Mouse (Mus musculus) limb, embryonic 12.5 days (tissue): ENCODE measurements around the gene Gm17622. TPM values are rescaled to one million over a fixed set of nuclear protein-coding genes. Genes with fewer than 3 reads are reported as not detected.

Experiments used
- ATAC-seq: fragments of 200-750 bp; cut with Nextera tagmentation; 2 replicates; pipeline ENCODE4 v1.8.0; 2017; ENCODE audit warnings: low read depth, moderate TSS enrichment; ENCODE audit not compliant: insufficient number of reproducible peaks, insufficient read depth, low FRiP score, low TSS enrichment
- H3K27ac ChIP-seq: fragments of 300-500 bp; sonication (generic); 2 replicates; pipeline ENCODE4 v1.5.1; 2016; ENCODE audit warnings: mild to moderate bottlenecking, moderate library complexity
- H3K27me3 ChIP-seq: fragments of 300-500 bp; sonication (generic); 2 replicates; pipeline ENCODE4 v1.6.1; 2016; ENCODE audit warnings: mild to moderate bottlenecking, moderate library complexity
- H3K36me3 ChIP-seq: fragments of 300-500 bp; sonication (generic); 2 replicates; pipeline ENCODE4 v1.6.1; 2016; ENCODE audit warnings: mild to moderate bottlenecking, moderate library complexity
- H3K4me1 ChIP-seq: fragments of 300-500 bp; sonication (generic); replicated peaks from 2 replicates; pipeline ENCODE4 v1.6.1; 2016
- H3K4me2 ChIP-seq: fragments of 300-500 bp; sonication (generic); 2 replicates; pipeline ENCODE4 v1.6.1; 2016; ENCODE audit warnings: mild to moderate bottlenecking, moderate library complexity
- H3K4me3 ChIP-seq: fragments of 300-500 bp; sonication (generic); replicated peaks from 2 replicates; pipeline ENCODE4 v1.5.1; 2016; ENCODE audit warnings: mild to moderate bottlenecking
- H3K9ac ChIP-seq: fragments of 300-500 bp; sonication (generic); replicated peaks from 2 replicates; pipeline ENCODE4 v1.6.1; 2016; ENCODE audit warnings: mild to moderate bottlenecking, moderate library complexity
- H3K9me3 ChIP-seq: fragments of 300-500 bp; sonication (generic); 2 replicates; pipeline ENCODE4 v1.6.1; 2016; ENCODE audit warnings: mild to moderate bottlenecking, moderate library complexity
- WGBS: fragments of 180-500 bp; shearing (Covaris S2); methylation state at CpG from one replicate; pipeline ENCODE4 v1.1.7; 2016; 5-methylcytosine and 5-hydroxymethylcytosine counted together
- polyA plus RNA-seq: library from polyadenylated mRNA; unstranded; fragments of >200 nt; fragmentation: Nextera tagmentation; extraction: Ambion mirVana; gene quantifications from 2 replicates; pipeline ENCODE4 v1.2.1, GENCODE M21; 2016

Gene Gm17622
- polyA plus RNA-seq, 1 experiment from 2014 or later, result not detected

DNA sequence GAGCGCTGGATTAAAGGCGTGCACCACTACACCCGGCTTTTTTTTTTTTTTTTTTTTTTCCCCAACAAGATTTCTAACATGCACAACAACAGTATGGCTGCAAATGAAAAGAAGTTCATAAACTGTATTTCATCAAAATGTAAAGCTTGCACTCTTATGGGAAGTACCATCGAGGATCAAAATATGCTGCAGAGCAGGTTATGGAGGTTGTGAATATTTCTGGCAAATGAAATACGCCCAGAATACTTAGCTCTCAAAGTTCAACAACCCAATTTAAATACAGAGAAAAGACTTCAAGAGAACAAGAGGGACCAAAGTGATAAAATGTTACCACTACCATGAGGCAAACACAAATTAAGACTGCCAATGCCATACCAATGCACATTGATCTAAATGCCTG, 21.9 kb upstream of the Gm17622 start:
- H3K27me3 ChIP-seq, result no peaks in the 10 kb centered on the region
- no peak overlapping the region for H3K4me2 ChIP-seq
- ATAC-seq, result no peak
- no peak overlapping the region for H3K4me3 ChIP-seq
- no peak overlapping the region for H3K9ac ChIP-seq
- H3K4me1 ChIP-seq, result no peaks in the 10 kb centered on the region
- no peaks in the 10 kb centered on the region for H3K9me3 ChIP-seq
- H3K27ac ChIP-seq, result no peak overlapping the region
- 84% methylated on average over 5 of the region's 5 CpGs for WGBS
- H3K36me3 ChIP-seq, result no peaks in the 10 kb centered on the region

DNA sequence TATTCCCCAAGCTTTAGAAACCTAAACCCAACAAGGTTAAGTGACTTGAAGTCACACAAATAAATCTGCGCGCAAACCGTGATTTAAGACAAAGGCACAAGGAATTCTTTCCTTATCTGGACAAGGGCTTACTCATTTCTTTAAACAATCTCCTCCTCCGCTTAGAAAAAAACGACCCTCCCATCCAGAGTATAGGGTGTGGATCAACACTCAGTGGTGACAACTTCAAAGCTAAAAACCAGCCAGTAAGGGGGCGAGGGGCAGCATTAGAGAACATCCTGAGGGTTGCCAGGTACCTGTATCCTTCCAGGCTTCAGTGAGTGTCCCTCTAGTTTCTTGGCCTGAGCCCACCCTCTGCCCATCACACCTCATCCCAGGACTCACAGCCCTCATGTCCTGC, 20.0 kb upstream of the Gm17622 start:
- 81% methylated on average over 6 of the region's 6 CpGs for WGBS
- Histone ChIP-seq H3K4me2 (no peak overlapping the region), H3K36me3 (no peaks in the 10 kb centered on the region), H3K27me3 (no peaks in the 10 kb centered on the region), H3K4me3 (no peak overlapping the region), H3K9me3 (no peaks in the 10 kb centered on the region), H3K4me1 (peaks cover 2% of the 10 kb centered on the region; the same call in 1 of the 2 replicates), H3K27ac (no peak overlapping the region), H3K9ac (no peak overlapping the region)
- ATAC-seq, result no peak

DNA sequence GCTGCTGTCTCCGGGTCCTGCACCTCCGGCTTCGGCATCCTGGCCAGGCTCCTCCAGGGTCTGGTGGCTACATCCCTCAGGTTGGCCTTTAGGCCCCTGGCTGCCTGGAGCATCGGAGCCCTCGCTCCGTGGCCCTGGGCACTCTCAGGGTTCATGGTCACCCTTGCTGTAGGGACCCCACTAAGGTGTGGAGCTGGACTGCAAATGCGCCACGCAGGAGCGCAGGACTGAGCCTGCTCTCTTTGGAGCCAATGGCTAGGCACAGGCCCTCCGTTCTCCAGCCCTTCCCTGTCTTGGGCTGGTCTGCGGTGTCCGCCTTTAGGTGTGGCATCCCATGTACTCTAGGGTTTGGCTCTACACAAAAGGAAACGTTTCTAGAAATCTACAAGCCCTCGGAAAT, 19.6 kb upstream of the Gm17622 start, which contains the start of gene Ankdd1b:
Gene Ankdd1b, minus strand, starts transcription at position 242 of the 400 bp plus-strand sequence.
- H3K4me1 ChIP-seq, result peaks cover 4% of the 10 kb centered on the region; the same call in 1 of the 2 replicates
- no peak within 1 kb of the TSS for H3K27ac ChIP-seq
- no peaks in the 10 kb centered on the region for H3K27me3 ChIP-seq
- no peak within 1 kb of the TSS for H3K4me3 ChIP-seq
- H3K9ac ChIP-seq, result no peak within 1 kb of the TSS
- no peaks in the 10 kb centered on the region for H3K36me3 ChIP-seq
- no peak within 1 kb of the TSS for H3K4me2 ChIP-seq
- WGBS, result 90% methylated on average over 14 of the region's 14 CpGs
- H3K9me3 ChIP-seq, result no peaks in the 10 kb centered on the region
- no peak for ATAC-seq

DNA sequence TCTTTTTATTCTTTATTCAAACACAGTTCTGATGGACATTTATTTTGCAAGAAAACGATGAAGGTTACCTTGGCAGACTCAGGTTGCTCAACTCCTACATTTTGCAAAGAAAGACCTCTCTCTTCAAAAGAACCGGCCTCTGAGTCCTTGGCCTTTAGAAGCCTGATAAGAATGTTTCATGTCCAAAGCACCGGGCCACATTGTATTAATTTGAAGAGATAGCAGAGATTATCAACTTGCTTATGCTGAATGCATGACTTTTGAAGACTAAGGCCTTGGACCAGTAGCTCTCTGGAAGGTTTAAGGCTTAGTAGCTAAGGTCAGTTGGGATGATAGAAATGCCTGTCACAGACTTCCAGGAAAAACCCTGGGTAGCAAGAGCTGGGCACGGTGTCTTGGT, 13.3 kb upstream of the Gm17622 start:
- H3K27ac ChIP-seq, result no peak overlapping the region
- H3K27me3 ChIP-seq, result no peaks in the 10 kb centered on the region
- H3K4me2 ChIP-seq, result no peak overlapping the region
- H3K9ac ChIP-seq, result no peak overlapping the region
- no peak for ATAC-seq
- peaks cover 4% of the 10 kb centered on the region; the same call in 1 of the 2 replicates for H3K4me1 ChIP-seq
- no peaks in the 10 kb centered on the region for H3K9me3 ChIP-seq
- no peak overlapping the region for H3K4me3 ChIP-seq
- WGBS, result 95% methylated on average over 4 of the region's 4 CpGs
- 0 out of 2 replicates have a peak, but pooled peaks cover 3% of the 10 kb centered on the region for H3K36me3 ChIP-seq

DNA sequence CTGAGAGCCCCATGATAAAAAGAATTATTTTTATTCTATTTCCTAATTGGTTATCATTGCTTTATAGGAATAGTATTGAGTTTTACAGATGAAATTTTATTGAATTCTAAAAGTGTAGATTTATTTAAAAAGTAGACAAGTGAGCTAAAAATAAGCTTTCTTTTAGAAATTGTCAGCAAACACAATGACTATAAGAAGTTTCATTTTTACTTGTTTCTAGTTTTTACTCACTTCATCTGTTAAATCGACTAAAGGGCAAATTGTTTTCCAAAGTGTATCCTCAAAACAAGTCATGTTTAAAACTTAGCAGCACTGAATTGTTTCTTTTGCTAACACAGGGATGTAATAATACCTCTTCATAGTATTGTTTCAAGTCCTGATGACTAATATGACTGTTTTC, 11.5 kb upstream of the Gm17622 start:
- H3K9ac ChIP-seq, result no peak overlapping the region
- no peak overlapping the region for H3K27ac ChIP-seq
- no peak overlapping the region for H3K4me3 ChIP-seq
- H3K4me2 ChIP-seq, result no peak overlapping the region
- H3K36me3 ChIP-seq, result 0 out of 2 replicates have a peak, but pooled peaks cover 7% of the 10 kb centered on the region
- H3K9me3 ChIP-seq, result no peaks in the 10 kb centered on the region
- ATAC-seq, result no peak
- H3K27me3 ChIP-seq, result no peaks in the 10 kb centered on the region
- H3K4me1 ChIP-seq, result peaks cover 4% of the 10 kb centered on the region; the same call in 1 of the 2 replicates
- 95% methylated on average over 1 of the region's 1 CpGs for WGBS

DNA sequence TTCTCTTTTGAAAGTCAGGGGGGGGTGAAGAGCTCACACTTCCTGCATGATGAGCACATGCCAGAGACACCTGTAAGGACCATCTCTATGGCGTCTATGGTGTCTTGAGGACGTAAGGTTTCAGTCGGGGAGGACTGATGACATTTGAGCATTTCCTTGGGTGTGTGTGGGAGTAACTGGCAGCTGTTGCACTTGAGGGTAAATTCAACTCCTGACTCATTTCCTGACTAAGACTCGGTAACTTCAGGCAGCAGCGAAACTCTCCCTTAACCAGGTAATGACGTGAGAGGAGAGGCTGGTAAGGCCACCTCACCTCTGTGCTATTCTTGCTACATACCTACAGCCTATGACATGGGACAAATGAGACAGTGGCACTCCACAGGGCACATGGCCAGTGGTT, 3.3 kb upstream of the Gm17622 start:
- Histone ChIP-seq H3K36me3 (peaks cover 29% of the 10 kb centered on the region), H3K4me1 (no peaks in the 10 kb centered on the region), H3K9ac (no peak overlapping the region), H3K27me3 (no peaks in the 10 kb centered on the region), H3K9me3 (no peaks in the 10 kb centered on the region), H3K4me2 (no peak overlapping the region), H3K4me3 (no peak overlapping the region), H3K27ac (no peak overlapping the region)
- ATAC-seq, result no peak
- WGBS, result 86% methylated on average over 6 of the region's 6 CpGs

DNA sequence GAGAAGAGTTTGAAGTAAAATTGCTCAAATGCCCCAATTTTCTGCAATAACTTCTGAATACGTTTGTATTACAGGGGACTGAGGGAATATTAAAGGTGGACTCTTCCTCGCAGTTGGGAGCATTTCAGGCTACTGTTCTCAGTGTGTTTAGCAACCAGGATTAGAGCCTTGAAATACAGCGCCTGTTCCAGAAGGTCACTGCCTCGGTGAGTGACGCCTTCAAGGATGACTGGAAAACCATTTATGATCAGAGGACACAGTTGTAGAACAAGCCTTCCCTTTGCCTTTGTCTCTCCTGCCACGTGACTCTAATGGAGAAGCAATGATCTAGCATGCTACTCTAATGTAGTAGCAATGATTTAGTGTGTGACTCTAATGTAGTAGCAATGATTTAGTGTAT, 2.6 kb upstream of the Gm17622 start:
- 93% methylated on average over 6 of the region's 6 CpGs for WGBS
- H3K9me3 ChIP-seq, result no peaks in the 10 kb centered on the region
- ATAC-seq, result no peak

DNA sequence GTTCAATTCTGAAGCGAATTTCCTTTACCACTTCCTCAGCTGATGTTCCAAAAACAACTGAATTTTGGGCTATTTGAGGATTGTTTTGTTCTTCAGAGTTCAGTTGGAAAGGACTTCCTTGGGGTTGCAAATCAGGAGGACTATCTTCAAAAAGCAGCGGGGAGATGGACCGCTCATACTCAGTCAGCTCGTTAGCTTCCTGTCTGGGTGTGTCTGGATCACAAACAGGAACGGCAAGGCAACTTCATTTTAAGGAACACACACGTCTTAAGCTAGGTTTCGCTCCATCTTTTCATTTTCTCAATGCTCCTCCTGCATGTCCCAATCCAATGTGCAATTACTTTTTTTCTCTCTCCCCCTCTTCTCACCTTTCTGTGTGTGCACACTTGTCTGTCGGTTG, 6.1 kb downstream of the Gm17622 start:
- 87% methylated on average over 8 of the region's 8 CpGs for WGBS
- H3K4me2 ChIP-seq, result no peak overlapping the region
- no peak for ATAC-seq
- no peak overlapping the region for H3K27ac ChIP-seq
- no peak overlapping the region for H3K4me3 ChIP-seq
- H3K9ac ChIP-seq, result no peak overlapping the region
- H3K9me3 ChIP-seq, result no peaks in the 10 kb centered on the region
- no peaks in the 10 kb centered on the region for H3K27me3 ChIP-seq
- H3K36me3 ChIP-seq, result 0 out of 2 replicates have a peak, but pooled peaks cover 5% of the 10 kb centered on the region
- no peaks in the 10 kb centered on the region for H3K4me1 ChIP-seq

More for the DNA sequence above, 2.6 kb upstream of the Gm17622 start:
- peaks cover 29% of the 10 kb centered on the region for H3K36me3 ChIP-seq
- no peak overlapping the region for H3K4me3 ChIP-seq
- H3K27ac ChIP-seq, result no peak overlapping the region
- no peak overlapping the region for H3K4me2 ChIP-seq
- no peaks in the 10 kb centered on the region for H3K4me1 ChIP-seq
- H3K9ac ChIP-seq, result no peak overlapping the region
- no peaks in the 10 kb centered on the region for H3K27me3 ChIP-seq

DNA sequence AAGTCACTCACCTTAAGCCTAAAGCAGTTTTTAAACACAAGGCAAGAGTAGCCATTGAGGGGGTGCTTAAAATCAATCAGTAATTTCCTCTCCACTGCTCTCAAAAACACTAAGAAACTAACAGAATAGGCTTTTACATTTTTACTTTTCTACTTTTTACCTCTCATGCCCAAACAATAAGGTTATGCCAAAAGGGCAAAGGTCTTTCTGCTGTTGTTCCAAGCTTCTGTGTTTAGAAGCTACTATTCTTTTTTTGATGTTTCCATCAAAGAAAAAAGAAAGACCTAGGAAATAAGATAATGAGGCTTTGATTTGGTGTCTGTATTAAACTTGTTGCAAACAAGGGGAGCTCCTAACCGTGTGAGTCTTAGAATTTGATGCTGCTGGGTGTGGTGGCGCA, 9.4 kb downstream of the Gm17622 start:
- H3K9me3 ChIP-seq, result no peaks in the 10 kb centered on the region
- no peak for ATAC-seq
- H3K27me3 ChIP-seq, result no peaks in the 10 kb centered on the region
- no peak overlapping the region for H3K4me3 ChIP-seq
- peaks cover 9% of the 10 kb centered on the region; the same call in 1 of the 2 replicates for H3K36me3 ChIP-seq
- no peaks in the 10 kb centered on the region for H3K4me1 ChIP-seq
- H3K9ac ChIP-seq, result no peak overlapping the region
- no peak overlapping the region for H3K4me2 ChIP-seq
- no peak overlapping the region for H3K27ac ChIP-seq
- 89% methylated on average over 2 of the region's 2 CpGs for WGBS

DNA sequence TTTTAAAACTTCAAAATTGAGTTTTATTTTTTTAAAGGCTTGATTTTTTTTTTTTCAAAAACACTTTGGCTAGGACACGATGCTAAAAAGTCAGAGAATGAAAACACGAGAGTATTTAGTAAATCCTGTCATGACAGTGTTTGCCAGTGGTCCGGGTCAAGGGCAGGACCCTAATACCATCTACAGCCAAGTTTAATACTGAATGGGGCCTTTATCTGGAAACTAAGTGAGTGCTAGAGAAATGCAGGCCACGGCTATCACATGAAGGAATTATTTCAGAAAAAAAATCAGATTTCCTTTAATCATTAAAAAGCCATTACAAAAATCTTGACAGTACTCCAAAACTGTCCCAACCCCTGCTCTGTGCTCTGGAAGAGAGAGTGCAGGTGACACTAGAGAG, 15.1 kb downstream of the Gm17622 start:
- H3K9ac ChIP-seq, result no peak overlapping the region
- WGBS, result 87% methylated on average over 4 of the region's 4 CpGs
- ATAC-seq, result no peak
- H3K9me3 ChIP-seq, result no peaks in the 10 kb centered on the region
- peaks cover 4% of the 10 kb centered on the region; the same call in 1 of the 2 replicates for H3K36me3 ChIP-seq
- H3K4me2 ChIP-seq, result no peak overlapping the region
- H3K27me3 ChIP-seq, result no peaks in the 10 kb centered on the region
- no peaks in the 10 kb centered on the region for H3K4me1 ChIP-seq
- no peak overlapping the region for H3K27ac ChIP-seq
- no peak overlapping the region for H3K4me3 ChIP-seq

DNA sequence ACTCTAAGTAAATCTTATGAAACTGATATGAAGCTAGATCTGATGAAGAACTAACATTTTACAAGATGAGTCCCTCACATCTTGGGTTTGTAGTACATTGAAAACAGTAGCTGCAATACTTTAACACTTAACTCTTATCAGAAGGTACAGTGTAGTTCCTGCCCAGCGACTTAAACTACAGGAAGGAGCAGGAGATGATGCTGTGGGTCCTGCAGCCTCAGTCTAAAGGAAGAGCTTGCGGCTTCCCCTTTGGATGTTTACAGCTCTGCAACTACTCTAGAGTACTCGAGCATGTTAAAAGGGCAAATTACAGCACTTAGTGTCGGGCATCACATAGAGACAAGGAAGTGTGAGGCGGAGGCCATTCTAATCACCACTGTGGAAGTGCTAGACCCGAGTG, 15.8 kb downstream of the Gm17622 start:
- no peak overlapping the region for H3K9ac ChIP-seq
- no peak overlapping the region for H3K4me3 ChIP-seq
- no peak for ATAC-seq
- no peaks in the 10 kb centered on the region for H3K9me3 ChIP-seq
- H3K27ac ChIP-seq, result no peak overlapping the region
- H3K36me3 ChIP-seq, result peaks cover 4% of the 10 kb centered on the region; the same call in 1 of the 2 replicates
- WGBS, result 69% methylated on average over 6 of the region's 6 CpGs
- no peaks in the 10 kb centered on the region for H3K27me3 ChIP-seq
- no peak overlapping the region for H3K4me2 ChIP-seq
- no peaks in the 10 kb centered on the region for H3K4me1 ChIP-seq

DNA sequence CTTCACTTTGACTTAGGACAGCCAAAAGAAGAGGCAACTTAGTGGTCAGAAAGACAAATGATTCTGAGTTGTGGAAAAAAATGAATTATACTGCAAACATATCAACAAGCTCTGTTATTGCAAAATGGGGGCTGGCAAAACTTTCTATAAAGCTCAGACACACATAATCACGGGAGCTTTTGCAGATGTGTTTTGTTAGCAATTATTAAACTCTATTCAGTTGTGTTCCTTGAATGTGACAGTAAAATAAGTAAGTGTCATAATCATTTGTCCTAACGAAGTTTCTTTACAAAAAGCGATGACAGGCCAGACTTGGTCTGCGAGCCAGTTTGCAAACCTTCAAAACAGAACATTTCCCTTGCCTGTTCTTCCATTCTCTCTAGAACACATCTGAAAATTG, 17.0 kb downstream of the Gm17622 start:
- H3K9ac ChIP-seq, result no peak overlapping the region
- no peak overlapping the region for H3K4me2 ChIP-seq
- H3K4me3 ChIP-seq, result no peak overlapping the region
- 86% methylated on average over 4 of the region's 4 CpGs for WGBS
- H3K9me3 ChIP-seq, result no peaks in the 10 kb centered on the region
- peaks cover 4% of the 10 kb centered on the region; the same call in 1 of the 2 replicates for H3K36me3 ChIP-seq
- no peak overlapping the region for H3K27ac ChIP-seq
- H3K4me1 ChIP-seq, result no peaks in the 10 kb centered on the region
- no peak for ATAC-seq
- H3K27me3 ChIP-seq, result no peaks in the 10 kb centered on the region
